17 mouse cellular contexts compared by ENCODE assay signal in genomic region chr4:71229796-71230496, GRCm38 (mm10).
DNase-seq lines count a peak whose midpoint lies in the region; ATAC-seq and TF ChIP-seq lines count a peak whose summit lies in the region.
"Had no signal": no experiment of that assay in that cellular context is flagged by ENCODE, and none has a peak within 500 bp of the region (broad histone marks: within the 10 kb centered on the region; RNA-seq: fewer than 3 reads in every experiment).

No protein-coding gene starts in this region.

- DNase-seq in MEL (ENCODE audit: low read depth, low spot score): no peak
- peak; percentile 27 for DNase-seq in hindbrain, embryonic 14.5 days (ENCODE audit: low spot score)
- no peak for DNase-seq in retina, postnatal 1 day
- DNase-seq in cerebellum, adult 2 months: no peak
- DNase-seq in gastrocnemius, postnatal 36 days: no peak
- DNase-seq: adrenal gland, adult 2 months; B cell, adult 2 months; heart, adult 18-20 months; right cerebral cortex, postnatal 4 days; thymus, postnatal 36 days had no signal

- 21% methylated on average over 3 of the region's 3 CpGs for WGBS in forebrain, embryonic 12.5 days
- WGBS in hindbrain, embryonic 14.5 days: 27% methylated on average over 3 of the region's 3 CpGs
- 12% methylated on average over 3 of the region's 3 CpGs for WGBS in midbrain, embryonic 15.5 days
- 77% methylated on average over 3 of the region's 3 CpGs for WGBS in cerebellum, adult 2 months

- intact Hi-C loops in gastrocnemius, postnatal 36 days (cut with DNase I): no loop called here

- 0 out of 4 replicates have a peak, but pooled peaks of 1 of the 2 experiments have one; percentile 14 for TF ChIP-seq EP300 in MEL (IDR thresholded peaks at IDR 0.05; ENCODE audit: low read depth in 1 of 2, low read length in 2 of 2)

- TF ChIP-seq RAD21 in MEL (IDR thresholded peaks at IDR 0.05; ENCODE audit: low read depth, low read length): no peak

- TF ChIP-seq POLR2A in MEL (IDR thresholded peaks at IDR 0.05; ENCODE audit: control insufficient read depth in 1 of 2, insufficient read depth in 1 of 2, low read depth in 1 of 2, low read length in 2 of 2, poor library complexity in 1 of 2): no peak
- TF ChIP-seq POLR2A in cerebellum, adult 2 months (IDR thresholded peaks at IDR 0.05; ENCODE audit: borderline replicate concordance, insufficient read depth, low read length): no peak

- H3K4me1 ChIP-seq in MEL (ENCODE audit: control insufficient read depth in 1 of 2, insufficient read depth in 2 of 2, low read length in 2 of 2): peaks cover 0 to 5% of the 10 kb centered on the region in 2 experiments; a peak in 2 of 4 replicates
- peaks cover 12% of the 10 kb centered on the region for H3K4me1 ChIP-seq in forebrain, embryonic 12.5 days
- H3K4me1 ChIP-seq in hindbrain, embryonic 14.5 days (replicated peaks; ENCODE audit: control insufficient read depth, insufficient read depth, low read length): peaks cover 14% of the 10 kb centered on the region; the same call in 1 of the 2 replicates
- peaks cover 5% of the 10 kb centered on the region for H3K4me1 ChIP-seq in midbrain, embryonic 15.5 days
- H3K4me1 ChIP-seq in cerebellum, adult 2 months (ENCODE audit: control insufficient read depth, insufficient read depth, low read length): no peaks in the 10 kb centered on the region; the same call in 1 of the 2 replicates
- H3K4me1 ChIP-seq: lung, embryonic 15.5 days; megakaryocyte, embryonic 14.5 days had no signal

- ATAC-seq in forebrain, embryonic 12.5 days (ENCODE audit: low FRiP score): peak; percentile 81
- ATAC-seq in hindbrain, embryonic 14.5 days (ENCODE audit: low FRiP score): peak; percentile 78; the same call in 1 of the 2 replicates
- ATAC-seq in midbrain, embryonic 15.5 days (replicated peaks): peak; percentile 84

- no peak overlapping the region for H3K4me2 ChIP-seq in forebrain, embryonic 12.5 days
- no peak overlapping the region for H3K4me2 ChIP-seq in hindbrain, embryonic 14.5 days (replicated peaks)
- H3K4me2 ChIP-seq in midbrain, embryonic 15.5 days: no peak overlapping the region
- H3K4me2 ChIP-seq: liver, embryonic 11.5 days; lung, embryonic 15.5 days had no signal

- no peak overlapping the region for H3K9ac ChIP-seq in MEL (ENCODE audit: control insufficient read depth, low read depth, low read length, poor library complexity, severe bottlenecking)
- H3K9ac ChIP-seq in forebrain, embryonic 12.5 days: no peak overlapping the region
- H3K9ac ChIP-seq in hindbrain, embryonic 14.5 days: no peak overlapping the region
- no peak overlapping the region for H3K9ac ChIP-seq in midbrain, embryonic 15.5 days
- H3K9ac ChIP-seq: lung, embryonic 15.5 days had no signal

- no peak overlapping the region for H3K27ac ChIP-seq in MEL (ENCODE audit: control insufficient read depth, low read depth, low read length)
- peak overlapping the region; percentile 86 for H3K27ac ChIP-seq in forebrain, embryonic 12.5 days
- H3K27ac ChIP-seq in hindbrain, embryonic 14.5 days: peak overlapping the region; percentile 27
- H3K27ac ChIP-seq in midbrain, embryonic 15.5 days: peak overlapping the region; percentile 61
- no peak overlapping the region for H3K27ac ChIP-seq in cerebellum, adult 2 months (ENCODE audit: insufficient read depth, low read length)
- H3K27ac ChIP-seq: kidney, postnatal 0 days; lung, embryonic 15.5 days had no signal

- TF ChIP-seq CTCF in MEL (IDR thresholded peaks at IDR 0.05 in 2 of 3, conservative IDR thresholded peaks at IDR 0.05 in 1 of 3; ENCODE audit: control insufficient read depth in 1 of 3, insufficient read depth in 1 of 3, low read depth in 2 of 3, low read length in 3 of 3, poor library complexity in 1 of 3, severe bottlenecking in 1 of 3): no peak
- no peak for TF ChIP-seq CTCF in cerebellum, adult 2 months (IDR thresholded peaks at IDR 0.05; ENCODE audit: borderline replicate concordance, insufficient read depth, low read depth, low read length)

- peaks cover 0 to 5% of the 10 kb centered on the region in 2 experiments; a peak in 1 of 4 replicates for H3K36me3 ChIP-seq in MEL (ENCODE audit: control insufficient read depth in 1 of 2, insufficient read depth in 2 of 2, low read length in 2 of 2)
- H3K36me3 ChIP-seq in forebrain, embryonic 12.5 days (replicated peaks): no peaks in the 10 kb centered on the region
- H3K36me3 ChIP-seq in hindbrain, embryonic 14.5 days (replicated peaks; ENCODE audit: control insufficient read depth, insufficient read depth): no peaks in the 10 kb centered on the region
- H3K36me3 ChIP-seq in midbrain, embryonic 15.5 days (replicated peaks): no peaks in the 10 kb centered on the region
- H3K36me3 ChIP-seq: lung, embryonic 15.5 days had no signal

- H3K79me2 ChIP-seq in MEL (ENCODE audit: control insufficient read depth, insufficient read depth, low read length, poor library complexity): no peaks in the 10 kb centered on the region

- H3K27me3 ChIP-seq in MEL (ENCODE audit: control insufficient read depth in 1 of 2, insufficient read depth in 2 of 2, low read length in 2 of 2): no peaks in the 10 kb centered on the region
- no peaks in the 10 kb centered on the region for H3K27me3 ChIP-seq in forebrain, embryonic 12.5 days
- no peaks in the 10 kb centered on the region for H3K27me3 ChIP-seq in hindbrain, embryonic 14.5 days (ENCODE audit: control insufficient read depth, insufficient read depth, low read length)
- no peaks in the 10 kb centered on the region for H3K27me3 ChIP-seq in midbrain, embryonic 15.5 days (replicated peaks)
- no peaks in the 10 kb centered on the region for H3K27me3 ChIP-seq in cerebellum, adult 2 months (ENCODE audit: control insufficient read depth, insufficient read depth, low read length)
- H3K27me3 ChIP-seq: lung, embryonic 15.5 days; megakaryocyte, embryonic 14.5 days had no signal

- H3K4me3 ChIP-seq in MEL (ENCODE audit: control insufficient read depth in 1 of 2, insufficient read depth in 1 of 2, low read depth in 2 of 2, low read length in 2 of 2): no peak overlapping the region
- no peak overlapping the region for H3K4me3 ChIP-seq in forebrain, embryonic 12.5 days (replicated peaks)
- H3K4me3 ChIP-seq in hindbrain, embryonic 14.5 days (replicated peaks; ENCODE audit: low read length): no peak overlapping the region
- H3K4me3 ChIP-seq in midbrain, embryonic 15.5 days: no peak overlapping the region
- H3K4me3 ChIP-seq in cerebellum, adult 2 months (replicated peaks; ENCODE audit: insufficient read depth, low read depth, low read length): no peak overlapping the region
- H3K4me3 ChIP-seq: erythroblast, embryonic 14.5 days; lung, embryonic 15.5 days; megakaryocyte, embryonic 14.5 days had no signal

- H3K9me3 ChIP-seq in MEL (replicated peaks; ENCODE audit: insufficient read depth, low read length): no peaks in the 10 kb centered on the region
- H3K9me3 ChIP-seq in forebrain, embryonic 12.5 days: no peaks in the 10 kb centered on the region
- no peaks in the 10 kb centered on the region for H3K9me3 ChIP-seq in hindbrain, embryonic 14.5 days (ENCODE audit: control insufficient read depth, low read length)
- no peaks in the 10 kb centered on the region for H3K9me3 ChIP-seq in midbrain, embryonic 15.5 days
- H3K9me3 ChIP-seq: lung, embryonic 15.5 days; megakaryocyte, embryonic 14.5 days had no signal

TF ChIP-seq in MEL, 35 proteins besides CTCF, POLR2A, EP300 and RAD21:
- TF ChIP-seq JUND (IDR thresholded peaks at IDR 0.05; ENCODE audit: low read depth, low read length): no peak
- TF ChIP-seq ETS1 (IDR thresholded peaks at IDR 0.05; ENCODE audit: low read depth, low read length): 0 out of 2 replicates have a peak, but pooled peaks have one; percentile 23

Comparison
In these comparisons a context has a peak if more than half of its experiments do, and no peak if none do; other contexts are left out.
1. H3K27ac ChIP-seq: peak in forebrain, embryonic 12.5 days (single experiment), hindbrain, embryonic 14.5 days (single experiment) and midbrain, embryonic 15.5 days (single experiment); none in MEL (single experiment) and cerebellum, adult 2 months (single experiment).
2. Peak in every context shown above with its lines, with median percentiles within 50 percentile points of each other: ATAC-seq.